Mouse (Mus musculus): ENCODE measurements at regions not wholly inside any gene's neighbourhood (a gene's known extent, or its start where the extent isn't known, plus 50 kb on each side); places are given as distances from the start of the nearest gene placed in this dataset.

GRCm38 (mm10) chr7:70604471-70605174, 238.1 kb upstream of the Nr2f2 start:
- Histone ChIP-seq H3K4me1 (ENCODE audit: control insufficient read depth, insufficient read depth, low read length) (no peaks in the 10 kb centered on the region), H3K4me3 (ENCODE audit: low read depth, low read length) (no peak overlapping the region), H3K27ac (ENCODE audit: low read depth, low read length) (no peak overlapping the region), H3K27me3 (ENCODE audit: control insufficient read depth, insufficient read depth, low read length) (no peaks in the 10 kb centered on the region), H3K4me2 (ENCODE audit: low read depth, low read length) (no peak overlapping the region), H3K9me3 (ENCODE audit: control insufficient read depth, low read length) (no peaks in the 10 kb centered on the region), H3K36me3 (ENCODE audit: control insufficient read depth, insufficient read depth, low read length) (no peaks in the 10 kb centered on the region), H3K9ac (replicated peaks; ENCODE audit: low read depth, low read length) (no peak overlapping the region)
- WGBS: 92% methylated on average over 5 of the region's 5 CpGs
- no peak for ATAC-seq (ENCODE audit: low read depth)

- H3K4me1 ChIP-seq (ENCODE audit: control insufficient read depth, insufficient read depth, low read length): no peaks in the 10 kb centered on the region
- no peaks in the 10 kb centered on the region for H3K27me3 ChIP-seq (ENCODE audit: control insufficient read depth, insufficient read depth, low read length)
- no peak overlapping the region for H3K4me3 ChIP-seq (ENCODE audit: low read depth, low read length)
- H3K9me3 ChIP-seq (ENCODE audit: control insufficient read depth, low read length): no peaks in the 10 kb centered on the region
- no peak overlapping the region for H3K9ac ChIP-seq (replicated peaks; ENCODE audit: low read depth, low read length)
- H3K4me2 ChIP-seq (ENCODE audit: low read depth, low read length): no peak overlapping the region
- no peak for ATAC-seq (ENCODE audit: low read depth)
- no peaks in the 10 kb centered on the region for H3K36me3 ChIP-seq (ENCODE audit: control insufficient read depth, insufficient read depth, low read length)
- 94% methylated on average over 6 of the region's 6 CpGs for WGBS
- H3K27ac ChIP-seq (ENCODE audit: low read depth, low read length): no peak overlapping the region
Measured at GRCm38 (mm10) chr7:70593027-70593426, 226.5 kb upstream of the Nr2f2 start.

DNA sequence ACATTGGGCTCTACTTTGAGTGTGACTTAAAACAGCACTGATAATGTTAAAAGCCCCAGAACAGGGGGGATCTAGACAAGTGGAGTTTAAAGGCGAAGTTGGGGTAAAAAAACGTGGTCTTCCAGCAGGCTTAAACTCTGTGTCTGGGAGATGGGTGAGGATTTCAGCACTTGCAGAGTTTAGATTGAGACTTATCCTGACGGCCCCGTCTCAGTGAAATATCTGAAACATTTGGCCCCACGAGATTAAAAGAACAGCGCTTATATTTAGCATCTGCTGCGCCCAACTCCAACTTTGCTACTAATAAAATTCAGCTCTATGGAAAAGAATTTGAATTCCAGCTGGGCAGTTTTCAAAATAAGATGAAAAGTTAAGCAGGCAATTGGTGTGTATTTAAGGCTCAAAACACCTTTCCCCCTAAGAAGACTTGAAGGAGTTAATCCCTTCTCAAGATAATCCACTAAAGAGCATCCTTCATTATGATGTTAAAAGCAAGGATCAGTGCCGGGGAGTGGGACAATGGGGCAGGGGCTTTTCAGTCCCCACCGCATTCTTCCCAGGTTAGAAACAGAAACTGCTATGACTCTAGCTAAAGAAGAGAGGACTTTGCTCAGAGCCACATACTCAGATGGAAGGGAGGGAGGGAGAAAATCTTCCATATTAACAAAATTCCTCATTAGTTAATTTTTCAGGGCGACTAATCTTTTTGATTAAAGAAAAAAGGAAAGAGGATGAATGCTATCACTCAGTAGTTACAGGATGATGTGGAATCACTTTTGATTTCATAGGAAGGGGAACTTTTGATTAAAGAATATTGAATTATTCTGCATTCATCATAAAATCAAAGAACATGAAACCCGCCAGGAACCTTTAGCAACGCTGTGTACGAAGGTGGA, 225.1 kb upstream of the Nr2f2 start:
- H3K4me3 ChIP-seq (ENCODE audit: low read depth, low read length): no peak overlapping the region
- no peak overlapping the region for H3K9ac ChIP-seq (replicated peaks; ENCODE audit: low read depth, low read length)
- no peak for ATAC-seq (ENCODE audit: low read depth)
- no peak overlapping the region for H3K27ac ChIP-seq (ENCODE audit: low read depth, low read length)
- no peaks in the 10 kb centered on the region for H3K27me3 ChIP-seq (ENCODE audit: control insufficient read depth, insufficient read depth, low read length)
- no peaks in the 10 kb centered on the region for H3K9me3 ChIP-seq (ENCODE audit: control insufficient read depth, low read length)
- H3K36me3 ChIP-seq (ENCODE audit: control insufficient read depth, insufficient read depth, low read length): no peaks in the 10 kb centered on the region
- no peaks in the 10 kb centered on the region for H3K4me1 ChIP-seq (ENCODE audit: control insufficient read depth, insufficient read depth, low read length)
- H3K4me2 ChIP-seq (ENCODE audit: low read depth, low read length): no peak overlapping the region
- 27% methylated on average over 13 of the region's 13 CpGs for WGBS

GRCm38 (mm10) chr7:70589713-70590112, 223.2 kb upstream of the Nr2f2 start:
- ATAC-seq (ENCODE audit: low read depth): no peak
- Histone ChIP-seq H3K27me3 (ENCODE audit: control insufficient read depth, insufficient read depth, low read length) (no peaks in the 10 kb centered on the region), H3K4me1 (ENCODE audit: control insufficient read depth, insufficient read depth, low read length) (no peaks in the 10 kb centered on the region), H3K9me3 (ENCODE audit: control insufficient read depth, low read length) (no peaks in the 10 kb centered on the region), H3K27ac (ENCODE audit: low read depth, low read length) (no peak overlapping the region), H3K36me3 (ENCODE audit: control insufficient read depth, insufficient read depth, low read length) (no peaks in the 10 kb centered on the region), H3K4me2 (ENCODE audit: low read depth, low read length) (no peak overlapping the region), H3K9ac (replicated peaks; ENCODE audit: low read depth, low read length) (no peak overlapping the region), H3K4me3 (ENCODE audit: low read depth, low read length) (no peak overlapping the region)
- WGBS: 43% methylated on average over 5 of the region's 5 CpGs

DNA sequence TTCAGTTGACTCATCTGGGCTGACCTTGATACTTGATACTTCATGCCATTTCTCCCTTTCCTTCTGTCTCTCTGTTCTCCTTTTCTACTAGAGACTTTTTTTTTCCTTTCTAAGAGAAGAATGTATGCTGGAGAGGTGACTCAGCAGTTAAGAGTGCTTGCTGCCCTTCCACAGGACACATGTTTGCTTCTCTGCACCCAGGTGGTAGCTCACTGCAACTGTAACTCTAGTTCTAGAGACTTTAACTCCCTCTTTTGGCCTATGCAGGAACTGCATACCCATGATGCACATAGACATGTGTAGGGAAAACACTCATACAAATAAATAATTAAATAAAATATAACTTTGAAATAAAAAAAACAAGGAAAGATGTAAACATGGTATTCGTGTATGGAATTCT, 221.5 kb upstream of the Nr2f2 start:
- Histone ChIP-seq H3K36me3 (ENCODE audit: control insufficient read depth, insufficient read depth, low read length) (no peaks in the 10 kb centered on the region), H3K4me3 (ENCODE audit: low read depth, low read length) (no peak overlapping the region), H3K4me2 (ENCODE audit: low read depth, low read length) (no peak overlapping the region), H3K4me1 (ENCODE audit: control insufficient read depth, insufficient read depth, low read length) (no peaks in the 10 kb centered on the region), H3K9ac (replicated peaks; ENCODE audit: low read depth, low read length) (no peak overlapping the region), H3K9me3 (ENCODE audit: control insufficient read depth, low read length) (no peaks in the 10 kb centered on the region), H3K27me3 (ENCODE audit: control insufficient read depth, insufficient read depth, low read length) (no peaks in the 10 kb centered on the region), H3K27ac (ENCODE audit: low read depth, low read length) (no peak overlapping the region)
- WGBS: 91% methylated on average over 1 of the region's 1 CpGs
- no peak for ATAC-seq (ENCODE audit: low read depth)

DNA sequence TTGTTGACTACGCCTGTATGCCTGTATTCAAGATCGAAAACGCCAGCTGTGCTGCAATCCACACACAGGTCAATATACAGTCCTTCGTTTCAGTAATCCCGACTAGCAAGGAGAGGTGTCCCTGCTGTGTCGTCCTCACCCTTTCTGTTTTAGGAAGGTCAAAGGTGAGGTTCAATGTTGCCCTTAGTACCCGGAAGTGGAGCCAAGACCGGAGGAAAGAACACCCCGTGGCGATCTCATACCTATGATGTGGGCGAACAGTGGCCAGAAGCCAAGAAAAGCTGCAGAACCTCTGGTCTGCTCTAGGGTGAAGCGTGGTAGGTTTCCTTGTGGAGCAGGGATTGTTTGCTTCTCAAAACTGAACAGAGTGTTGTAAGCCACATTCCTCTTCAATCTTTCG, 217.9 kb upstream of the Nr2f2 start:
- Histone ChIP-seq H3K27ac (ENCODE audit: low read depth, low read length) (no peak overlapping the region), H3K4me2 (ENCODE audit: low read depth, low read length) (no peak overlapping the region), H3K27me3 (ENCODE audit: control insufficient read depth, insufficient read depth, low read length) (no peaks in the 10 kb centered on the region), H3K4me3 (ENCODE audit: low read depth, low read length) (no peak overlapping the region), H3K36me3 (ENCODE audit: control insufficient read depth, insufficient read depth, low read length) (no peaks in the 10 kb centered on the region), H3K9me3 (ENCODE audit: control insufficient read depth, low read length) (no peaks in the 10 kb centered on the region), H3K4me1 (ENCODE audit: control insufficient read depth, insufficient read depth, low read length) (no peaks in the 10 kb centered on the region), H3K9ac (replicated peaks; ENCODE audit: low read depth, low read length) (no peak overlapping the region)
- no peak for ATAC-seq (ENCODE audit: low read depth)
- 81% methylated on average over 13 of the region's 13 CpGs for WGBS

- 47% methylated on average over 15 of the region's 15 CpGs for WGBS
- H3K4me1 ChIP-seq (ENCODE audit: control insufficient read depth, insufficient read depth, low read length): no peaks in the 10 kb centered on the region
- H3K36me3 ChIP-seq (ENCODE audit: control insufficient read depth, insufficient read depth, low read length): no peaks in the 10 kb centered on the region
- H3K4me2 ChIP-seq (ENCODE audit: low read depth, low read length): no peak overlapping the region
- no peak overlapping the region for H3K9ac ChIP-seq (replicated peaks; ENCODE audit: low read depth, low read length)
- H3K4me3 ChIP-seq (ENCODE audit: low read depth, low read length): no peak overlapping the region
- ATAC-seq (ENCODE audit: low read depth): no peak
- no peaks in the 10 kb centered on the region for H3K9me3 ChIP-seq (ENCODE audit: control insufficient read depth, low read length)
- no peak overlapping the region for H3K27ac ChIP-seq (ENCODE audit: low read depth, low read length)
- no peaks in the 10 kb centered on the region for H3K27me3 ChIP-seq (ENCODE audit: control insufficient read depth, insufficient read depth, low read length)
Measured at GRCm38 (mm10) chr7:70576112-70576910, 209.8 kb upstream of the Nr2f2 start.

- ATAC-seq (ENCODE audit: low read depth): no peak
- no peaks in the 10 kb centered on the region for H3K27me3 ChIP-seq (ENCODE audit: control insufficient read depth, insufficient read depth, low read length)
- no peak overlapping the region for H3K4me2 ChIP-seq (ENCODE audit: low read depth, low read length)
- whole genome bisulfite sequencing: 84% methylated on average over 2 of the region's 2 CpGs
- H3K36me3 ChIP-seq (ENCODE audit: control insufficient read depth, insufficient read depth, low read length): no peaks in the 10 kb centered on the region
- no peak overlapping the region for H3K27ac ChIP-seq (ENCODE audit: low read depth, low read length)
- H3K9ac ChIP-seq (replicated peaks; ENCODE audit: low read depth, low read length): no peak overlapping the region
- H3K9me3 ChIP-seq (ENCODE audit: control insufficient read depth, low read length): no peaks in the 10 kb centered on the region
- no peaks in the 10 kb centered on the region for H3K4me1 ChIP-seq (ENCODE audit: control insufficient read depth, insufficient read depth, low read length)
- H3K4me3 ChIP-seq (ENCODE audit: low read depth, low read length): no peak overlapping the region
Measured at GRCm38 (mm10) chr7:70575614-70576013, 209.1 kb upstream of the Nr2f2 start.

DNA sequence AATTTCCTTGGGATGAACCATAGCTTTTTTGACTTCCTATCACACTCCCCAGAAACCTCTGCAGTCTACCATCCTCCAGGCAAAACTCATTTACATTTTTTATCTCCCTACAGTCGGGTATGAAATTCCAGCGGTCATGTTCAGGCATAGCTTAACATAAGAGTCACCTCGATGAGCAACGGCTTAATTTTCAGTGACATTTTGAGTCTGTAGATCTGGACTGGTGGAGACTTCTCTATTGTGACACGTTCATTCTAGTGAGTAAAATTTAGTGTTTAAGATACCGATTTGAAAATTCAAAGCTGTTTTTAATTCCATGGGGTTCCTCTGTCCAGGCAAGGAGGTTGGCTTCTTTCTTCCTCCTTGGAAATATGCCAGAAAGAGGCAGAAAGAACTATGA, 207.7 kb upstream of the Nr2f2 start:
- WGBS: 86% methylated on average over 6 of the region's 6 CpGs

More for the DNA sequence above, 207.7 kb upstream of the Nr2f2 start:
- no peak overlapping the region for H3K9ac ChIP-seq (replicated peaks; ENCODE audit: low read depth, low read length)
- no peak overlapping the region for H3K27ac ChIP-seq (ENCODE audit: low read depth, low read length)
- no peak overlapping the region for H3K4me3 ChIP-seq (ENCODE audit: low read depth, low read length)
- H3K27me3 ChIP-seq (ENCODE audit: control insufficient read depth, insufficient read depth, low read length): no peaks in the 10 kb centered on the region
- no peaks in the 10 kb centered on the region for H3K9me3 ChIP-seq (ENCODE audit: control insufficient read depth, low read length)
- no peaks in the 10 kb centered on the region for H3K4me1 ChIP-seq (ENCODE audit: control insufficient read depth, insufficient read depth, low read length)
- no peaks in the 10 kb centered on the region for H3K36me3 ChIP-seq (ENCODE audit: control insufficient read depth, insufficient read depth, low read length)
- H3K4me2 ChIP-seq (ENCODE audit: low read depth, low read length): no peak overlapping the region
- ATAC-seq (ENCODE audit: low read depth): no peak
